Mouse (Mus musculus) bone marrow, adult 2 months (tissue): ENCODE measurements around the gene Nit2. TPM values are rescaled to one million over a fixed set of nuclear protein-coding genes. Genes with fewer than 3 reads are reported as not detected.

Experiments
- H3K27ac ChIP-seq: fragments of 200-500 bp; 2 replicates; pipeline ENCODE4 v1.5.1; 2012; ENCODE audit warnings: low read depth, mild to moderate bottlenecking, control low read depth, inconsistent platforms, low read length; ENCODE audit not compliant: control insufficient read depth, poor library complexity, insufficient read depth
- H3K4me1 ChIP-seq: fragments of 200-500 bp; 2 replicates; pipeline ENCODE4 v1.6.1; 2011; ENCODE audit warnings: low read length; ENCODE audit not compliant: control insufficient read depth, insufficient read depth
- H3K4me3 ChIP-seq: fragments of 200-500 bp; replicated peaks from 2 replicates; pipeline ENCODE3; 2011; ENCODE audit warnings: mild to moderate bottlenecking, low read depth, low read length, control low read depth; ENCODE audit not compliant: control insufficient read depth
- CTCF ChIP-seq: fragments of 200-500 bp; IDR thresholded peaks from 2 replicates; pipeline ENCODE4 v1.5.1; 2011; ENCODE audit warnings: low read length, control low read depth; ENCODE audit not compliant: control insufficient read depth, insufficient read depth
- POLR2A ChIP-seq: fragments of 200-500 bp; IDR thresholded peaks from 2 replicates; pipeline ENCODE4 v1.6.1; 2011; ENCODE audit warnings: low read depth, mild to moderate bottlenecking, control low read depth, low read length, borderline replicate concordance; ENCODE audit not compliant: control insufficient read depth
- WGBS: fragments of 180-500 bp; shearing (Covaris S2); methylation state at CpG from one replicate; pipeline ENCODE4 v1.1.7; 2018; 5-methylcytosine and 5-hydroxymethylcytosine counted together
- polyA plus RNA-seq: library from polyadenylated mRNA; stranded (reverse); fragments of >200 nt; gene quantifications from 2 replicates; pipeline ENCODE4 v1.2.4, GENCODE M21; 2011; ENCODE audit warnings: low replicate concordance; ENCODE audit not compliant: missing spikeins, insufficient read depth, insufficient read length

Gene Nit2
- 9.5 and 35.4 TPM in 2 replicates for polyA plus RNA-seq

DNA sequence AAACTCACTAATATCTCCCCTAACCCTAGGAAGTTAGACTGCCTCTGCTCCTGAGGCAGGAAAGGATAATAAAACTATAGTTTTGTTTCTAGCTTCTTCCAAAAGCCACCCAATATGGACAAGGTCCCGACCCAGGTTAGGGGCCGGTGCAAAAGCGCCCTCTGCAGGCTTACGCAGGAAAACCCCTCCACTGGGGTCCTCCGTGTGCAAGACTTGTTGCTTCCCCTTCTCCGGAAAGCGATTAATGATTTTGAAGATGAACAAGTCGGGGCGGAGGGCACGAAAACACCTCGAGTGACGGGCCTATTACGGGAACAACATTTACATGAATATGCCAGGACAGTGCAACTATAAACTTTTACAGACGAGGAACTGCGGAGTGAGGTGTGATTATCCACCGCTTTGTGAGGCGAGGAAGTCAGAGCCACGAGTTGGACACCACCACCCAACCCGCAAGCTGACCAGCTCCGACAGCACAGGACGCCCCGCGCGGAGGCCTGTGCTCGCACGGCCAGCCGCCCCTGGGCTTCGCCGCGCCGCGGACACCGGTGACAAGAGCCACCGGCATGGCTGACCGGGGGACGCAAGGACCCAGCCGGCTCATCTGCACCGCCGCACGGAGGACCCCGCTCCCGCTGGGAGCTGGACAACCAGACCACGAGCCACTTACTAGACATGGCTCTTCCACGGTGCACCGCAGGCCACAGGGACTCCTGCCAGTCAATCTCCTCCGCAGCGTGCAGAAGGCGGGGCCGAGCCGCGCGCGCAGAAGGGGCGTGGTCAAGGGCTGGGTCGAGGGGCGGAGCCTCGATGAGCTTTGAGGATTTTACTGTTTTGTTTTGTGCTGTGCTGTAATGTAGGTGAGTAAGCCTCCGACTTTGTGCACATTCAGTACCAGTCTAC lies at the start of gene Nit2:
TSS of gene Nit2 (minus strand) at position 731 of the 903 bp plus-strand sequence.
- Histone ChIP-seq H3K4me1 (no peaks in the 10 kb centered on the region; the same call in 1 of the 2 replicates), H3K27ac (peak within 1 kb of the TSS; percentile 78), H3K4me3 (peak within 1 kb of the TSS; percentile 98)
- WGBS = under 1% methylated on average over 58 of the region's 58 CpGs
- TF ChIP-seq CTCF (peak; percentile 76), POLR2A (peak; percentile 67)

DNA sequence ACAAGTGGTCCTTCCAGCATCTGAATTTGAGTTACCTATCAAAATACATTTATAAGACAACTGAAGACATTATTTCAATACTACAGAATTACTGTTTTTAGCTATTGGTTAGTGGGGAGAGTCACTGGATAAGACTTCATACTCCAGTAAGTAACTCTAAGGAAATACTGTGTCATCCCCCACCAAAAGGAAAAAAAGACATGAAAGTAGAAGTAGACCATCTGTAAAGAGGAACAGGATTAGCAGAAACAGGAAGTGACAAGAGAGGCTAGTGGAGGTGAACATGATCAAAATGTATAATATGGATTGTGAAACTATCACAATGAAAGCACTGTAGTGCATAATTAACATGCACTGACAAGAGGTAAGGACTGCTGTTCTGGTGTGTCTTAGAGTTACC lies 48.8 kb upstream of the Nit2 start:
- TF ChIP-seq CTCF = no peak
- TF ChIP-seq POLR2A = no peak
- Histone ChIP-seq H3K4me1 (peaks cover 1% of the 10 kb centered on the region; the same call in 1 of the 2 replicates), H3K27ac (peak overlapping the region; percentile 57), H3K4me3 (no peak overlapping the region)

DNA sequence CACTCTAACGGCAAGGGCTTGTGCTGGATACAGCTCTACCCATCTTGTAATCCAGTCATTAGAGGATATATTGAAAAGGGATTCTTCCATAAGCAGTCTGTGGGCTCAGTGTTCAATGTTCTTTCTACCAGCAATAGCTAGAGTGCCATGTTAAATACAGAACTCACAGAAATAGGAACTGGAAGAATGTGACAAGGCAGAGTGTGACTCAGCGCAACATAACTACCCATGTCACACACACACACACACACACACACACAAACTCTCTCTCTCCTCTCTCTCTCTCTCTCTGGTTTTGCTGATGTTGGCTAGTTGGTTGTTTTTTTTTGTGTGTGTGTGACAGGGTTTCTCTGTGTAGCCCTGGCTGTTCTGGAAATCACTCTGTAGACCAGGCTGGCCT lies 43.9 kb upstream of the Nit2 start:
- Histone ChIP-seq H3K4me1 (peaks cover 2% of the 10 kb centered on the region; the same call in 1 of the 2 replicates), H3K4me3 (no peak overlapping the region), H3K27ac (peak overlapping the region; percentile 9; the same call in 1 of the 2 replicates)
- TF ChIP-seq CTCF (no peak), POLR2A (no peak)
- WGBS = 69% methylated on average over 2 of the region's 2 CpGs

DNA sequence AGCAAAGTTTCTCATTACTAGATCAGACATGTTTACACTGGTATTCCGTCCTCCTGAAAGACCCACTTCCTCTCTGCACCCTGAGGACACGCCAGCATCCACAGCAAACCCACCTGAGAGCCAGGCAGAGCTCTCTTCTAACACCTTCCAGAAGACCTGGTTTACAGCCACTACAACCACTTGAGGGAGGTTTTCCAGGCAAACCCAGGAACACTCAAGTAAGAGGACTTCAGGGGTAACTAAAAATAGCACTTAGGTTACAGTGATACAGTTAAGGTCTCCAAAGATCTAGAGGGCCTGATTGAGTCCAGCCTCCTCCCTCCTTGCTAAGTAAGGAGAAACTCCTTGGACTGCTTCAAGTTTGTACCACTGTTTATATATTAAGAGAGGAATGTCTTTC lies 41.2 kb upstream of the Nit2 start:
- TF ChIP-seq CTCF (no peak), POLR2A (no peak)
- H3K27ac ChIP-seq = no peak overlapping the region
- H3K4me3 ChIP-seq = no peak overlapping the region
- 82% methylated on average over 2 of the region's 2 CpGs for WGBS
- peaks cover 1% of the 10 kb centered on the region; the same call in 1 of the 2 replicates for H3K4me1 ChIP-seq

DNA sequence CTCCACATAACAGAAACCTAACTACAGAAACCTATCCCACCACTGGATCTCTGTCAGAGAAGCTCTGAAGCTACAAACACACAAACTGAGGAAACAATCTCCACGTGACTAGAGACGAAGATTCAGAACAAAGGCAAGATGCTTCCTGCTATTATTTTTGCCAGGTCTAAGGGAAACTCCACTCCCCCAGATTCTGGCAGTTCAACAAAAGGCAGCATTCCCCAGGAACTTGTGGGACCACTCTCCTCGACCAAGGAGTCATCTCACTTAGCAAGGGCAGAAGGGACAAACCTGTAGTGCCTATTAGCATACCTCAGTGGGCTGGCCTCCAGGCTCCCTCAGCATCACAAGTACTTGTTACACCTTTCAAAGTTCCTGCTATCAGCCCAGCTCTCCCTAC lies 30.1 kb upstream of the Nit2 start:
- 71% methylated on average over 3 of the region's 3 CpGs for WGBS
- H3K4me1 ChIP-seq = no peaks in the 10 kb centered on the region; the same call in 1 of the 2 replicates
- no peak overlapping the region for H3K4me3 ChIP-seq
- TF ChIP-seq POLR2A (no peak), CTCF (no peak)
- H3K27ac ChIP-seq = no peak overlapping the region

DNA sequence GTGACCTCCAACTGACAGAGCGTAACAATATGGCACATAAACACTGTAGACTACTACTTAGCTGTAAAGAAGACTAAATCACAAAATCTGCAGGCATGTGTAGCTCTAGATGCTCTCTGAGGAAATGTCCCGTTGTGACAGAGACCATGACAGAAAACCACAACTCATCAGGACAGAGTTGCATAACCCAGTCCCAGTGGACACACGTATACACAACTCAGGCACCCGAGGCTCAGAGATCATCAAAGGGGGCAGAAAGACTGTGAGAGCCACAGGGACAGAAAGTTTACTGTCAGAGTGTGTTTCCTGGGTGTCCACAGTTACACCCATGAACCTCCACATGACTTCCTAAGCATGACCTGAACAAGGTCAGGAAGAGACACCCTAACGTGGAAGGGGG lies 29.4 kb upstream of the Nit2 start:
- WGBS = 43% methylated on average over 5 of the region's 5 CpGs
- no peak overlapping the region for H3K4me3 ChIP-seq
- H3K27ac ChIP-seq = peak overlapping the region; percentile 64
- no peaks in the 10 kb centered on the region; the same call in 1 of the 2 replicates for H3K4me1 ChIP-seq
- TF ChIP-seq CTCF (no peak), POLR2A (no peak)

DNA sequence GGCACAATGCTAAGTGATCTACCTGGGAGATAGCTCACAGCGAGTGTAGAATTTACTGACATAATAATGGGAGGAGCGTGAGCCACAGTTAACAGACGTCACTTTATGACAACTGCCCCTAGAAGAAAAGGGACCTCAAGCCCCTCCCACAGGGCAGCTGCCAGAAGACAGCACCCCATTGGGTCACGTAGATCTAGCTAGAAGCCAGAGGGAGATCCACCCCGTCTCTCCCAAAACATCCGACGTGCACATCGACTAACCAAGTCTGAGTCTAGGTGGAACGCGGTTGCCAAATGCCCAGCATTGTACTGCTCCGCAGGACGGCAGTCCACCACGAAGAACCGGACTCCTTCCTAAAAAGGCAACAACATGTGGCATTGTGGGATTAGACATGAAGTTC lies 24.1 kb upstream of the Nit2 start:
- TF ChIP-seq POLR2A (no peak), CTCF (no peak)
- WGBS = 91% methylated on average over 14 of the region's 14 CpGs

DNA sequence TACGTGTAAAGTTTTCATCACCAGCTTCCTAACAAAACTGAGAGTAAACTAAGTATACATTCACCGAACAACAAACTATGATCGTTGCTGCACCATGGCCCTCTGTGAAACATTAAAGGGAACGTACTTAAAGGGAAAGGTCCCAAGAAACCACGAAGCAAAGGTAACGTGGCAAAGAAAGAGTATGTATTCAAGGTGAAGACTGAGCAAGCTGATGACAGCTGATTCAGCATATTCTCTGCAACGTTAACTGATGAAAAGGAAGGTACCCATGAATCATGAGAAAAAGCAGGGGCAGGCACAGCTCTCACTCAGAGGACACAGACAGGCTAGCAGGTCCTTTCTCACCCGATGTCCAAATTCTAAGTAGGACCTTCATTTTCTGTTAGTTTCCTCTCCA lies 23.2 kb upstream of the Nit2 start:
- TF ChIP-seq POLR2A (no peak), CTCF (no peak)
- peaks cover 2% of the 10 kb centered on the region; the same call in 1 of the 2 replicates for H3K4me1 ChIP-seq
- 77% methylated on average over 8 of the region's 8 CpGs for WGBS
- no peak overlapping the region for H3K4me3 ChIP-seq
- H3K27ac ChIP-seq = no peak overlapping the region

More for the DNA sequence above, 24.1 kb upstream of the Nit2 start:
- peaks cover 2% of the 10 kb centered on the region; the same call in 1 of the 2 replicates for H3K4me1 ChIP-seq
- no peak overlapping the region for H3K4me3 ChIP-seq
- H3K27ac ChIP-seq = no peak overlapping the region

DNA sequence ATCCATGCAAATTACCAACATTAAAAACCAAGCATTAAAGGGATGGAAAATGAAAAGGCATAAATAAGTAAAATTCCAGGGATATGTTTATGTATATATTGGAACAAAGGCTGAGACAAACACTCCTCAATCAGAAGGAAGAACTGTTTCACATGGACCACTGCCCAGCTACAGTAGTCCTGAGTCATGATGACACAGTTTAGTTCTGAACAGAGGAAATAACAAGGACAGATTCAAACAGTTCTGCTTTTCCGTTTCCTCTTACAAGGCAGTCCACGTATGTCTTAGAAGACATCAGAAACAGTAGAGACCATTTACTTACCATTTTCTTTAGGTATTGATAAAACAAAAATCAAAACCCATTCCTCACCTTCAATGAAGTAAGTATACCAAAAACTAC lies 22.4 kb upstream of the Nit2 start:
- Histone ChIP-seq H3K4me3 (no peak overlapping the region), H3K27ac (no peak overlapping the region), H3K4me1 (peaks cover 2% of the 10 kb centered on the region; the same call in 1 of the 2 replicates)
- 10% methylated on average over 2 of the region's 2 CpGs for WGBS
- TF ChIP-seq CTCF (no peak), POLR2A (no peak)
